Mouse (Mus musculus): ENCODE measurements around the gene Fam20b. TPM values are rescaled to one million over a fixed set of nuclear protein-coding genes. Genes with fewer than 3 reads are reported as not detected.

The Fam20b gene
- 10 to 100 TPM; 45.0 to 47.7 TPM for total RNA-seq (2021)

GRCm38 (mm10) chr1:156718950-156719805 lies at the start of gene Fam20b:
Gene Fam20b (minus strand): TSS chr1:156719086.
- peak; percentile 98 for DNase-seq
- intact Hi-C loops (cut with DNase I): no loop called here

- DNase-seq: no peak
- intact Hi-C loops (cut with DNase I): no loop called here
Observed at GRCm38 (mm10) chr1:156765311-156765710, 46.4 kb upstream of the Fam20b start.

- no peak for DNase-seq
- intact Hi-C loops (cut with DNase I): no loop called here
Observed at GRCm38 (mm10) chr1:156764584-156764983, 45.7 kb upstream of the Fam20b start.

- intact Hi-C loops (cut with DNase I): no loop called here
- DNase-seq: no peak
Observed at GRCm38 (mm10) chr1:156763280-156763679, 44.4 kb upstream of the Fam20b start.

- intact Hi-C loops (cut with DNase I): no loop called here
- DNase-seq: peak in 1 of 2 experiments; percentile 42
Observed at GRCm38 (mm10) chr1:156761430-156761801, 42.5 kb upstream of the Fam20b start.

GRCm38 (mm10) chr1:156760549-156761429 lies 41.9 kb upstream of the Fam20b start:
- DNase-seq: no peak
- intact Hi-C loops (cut with DNase I): no loop called here

- intact Hi-C loops (cut with DNase I): no loop called here
Observed at GRCm38 (mm10) chr1:156758326-156758725, 39.4 kb upstream of the Fam20b start.

GRCm38 (mm10) chr1:156754608-156755413 lies 35.9 kb upstream of the Fam20b start:
- peak; percentile 44 to 48 for DNase-seq
- intact Hi-C loops (cut with DNase I): loop anchor here (5.0 kb wide), 1 partner anchor 142 kb away; no protein-coding TSS in a partner anchor

More at GRCm38 (mm10) chr1:156758326-156758725, 39.4 kb upstream of the Fam20b start:
- no peak for DNase-seq

GRCm38 (mm10) chr1:156752990-156753389 lies 34.1 kb upstream of the Fam20b start:
- intact Hi-C loops (cut with DNase I): loop anchor here (5.0 kb wide), 1 partner anchor 144 kb away; no protein-coding TSS in a partner anchor
- no peak for DNase-seq

GRCm38 (mm10) chr1:156752020-156752724 lies 33.3 kb upstream of the Fam20b start:
- DNase-seq: peak; percentile 78 to 88
- intact Hi-C loops (cut with DNase I): loop anchor here (5.0 kb wide), 1 partner anchor 145 kb away; no protein-coding TSS in a partner anchor

- intact Hi-C loops (cut with DNase I): loop anchor here (5.0 kb wide), 1 partner anchor 147 kb away; no protein-coding TSS in a partner anchor
Observed at GRCm38 (mm10) chr1:156750261-156750660, 31.4 kb upstream of the Fam20b start.

GRCm38 (mm10) chr1:156749136-156749535 lies 30.2 kb upstream of the Fam20b start:
- intact Hi-C loops (cut with DNase I): loop anchor here (10.0 kb wide), 1 partner anchor 526 kb away; no protein-coding TSS in a partner anchor
- DNase-seq: no peak

More at GRCm38 (mm10) chr1:156750261-156750660, 31.4 kb upstream of the Fam20b start:
- no peak for DNase-seq

- intact Hi-C loops (cut with DNase I): loop anchor here (10.0 kb wide), 1 partner anchor 526 kb away; no protein-coding TSS in a partner anchor
- DNase-seq: no peak
Observed at GRCm38 (mm10) chr1:156748435-156749005, 29.6 kb upstream of the Fam20b start.

- intact Hi-C loops (cut with DNase I): loop anchor here (10.0 kb wide), 1 partner anchor 530 kb away; no protein-coding TSS in a partner anchor
Observed at GRCm38 (mm10) chr1:156745188-156745810, 26.4 kb upstream of the Fam20b start.

GRCm38 (mm10) chr1:156741482-156742411 lies 22.9 kb upstream of the Fam20b start:
- intact Hi-C loops (cut with DNase I): loop anchor here (1.0 to 10.0 kb wide), 4 partner anchors 144 to 533 kb away; no protein-coding TSS in a partner anchor
- peak; percentile 80 to 85 for DNase-seq

More at GRCm38 (mm10) chr1:156745188-156745810, 26.4 kb upstream of the Fam20b start:
- no peak for DNase-seq

- no peak for DNase-seq
- intact Hi-C loops (cut with DNase I): no loop called here
Observed at GRCm38 (mm10) chr1:156735788-156736187, 16.9 kb upstream of the Fam20b start.

- no peak for DNase-seq
- intact Hi-C loops (cut with DNase I): no loop called here
Observed at GRCm38 (mm10) chr1:156734019-156734418, 15.1 kb upstream of the Fam20b start.
